In genomic region chr3:89421002-89421774, GRCm38 (mm10) we compare ENCODE assay signal across 8 mouse cellular contexts. TPM values are rescaled to one million over a fixed set of nuclear protein-coding genes. Genes with fewer than 3 reads are reported as not detected.
A peak's percentile ranks its signal among the peaks of the same experiment; 100 is the strongest.
DNase-seq lines count a peak whose midpoint lies in the region; ATAC-seq lines count a peak whose summit lies in the region.

No protein-coding gene starts in this region.

- peak overlapping the region; percentile 6; the same call in 1 of the 2 replicates for H3K27ac ChIP-seq in hindbrain, embryonic 16.5 days (ENCODE audit: low read depth, low read length)

- H3K27me3 ChIP-seq in hindbrain, embryonic 16.5 days (replicated peaks; ENCODE audit: control insufficient read depth, insufficient read depth, low read length): no peaks in the 10 kb centered on the region

- intact Hi-C loops in left cerebral cortex, postnatal 10 days (cut with DNase I): no loop called here

- H3K9me3 ChIP-seq in hindbrain, embryonic 16.5 days (ENCODE audit: control insufficient read depth, low read length): no peaks in the 10 kb centered on the region

- peak overlapping the region; percentile 36 for H3K4me3 ChIP-seq in hindbrain, embryonic 16.5 days (ENCODE audit: low read length)

- WGBS in hindbrain, embryonic 16.5 days: 8% methylated on average over 11 of the region's 11 CpGs

- H3K4me1 ChIP-seq in hindbrain, embryonic 16.5 days (ENCODE audit: control insufficient read depth, insufficient read depth, low read depth, low read length): peaks cover 27% of the 10 kb centered on the region

- peak overlapping the region; percentile 66 for H3K4me2 ChIP-seq in hindbrain, embryonic 16.5 days (ENCODE audit: low read length)

- no peaks in the 10 kb centered on the region for H3K36me3 ChIP-seq in hindbrain, embryonic 16.5 days (ENCODE audit: control insufficient read depth, insufficient read depth, low read length)

- peak overlapping the region; percentile 70 for H3K9ac ChIP-seq in hindbrain, embryonic 16.5 days (ENCODE audit: low read depth, low read length)

- DNase-seq in adrenal gland, adult (ENCODE audit: inconsistent age in 2 of 2, low spot score in 1 of 2): peak; percentile 89 to 93
- DNase-seq in embryo, embryonic 10 days (ENCODE audit: low spot score): peak; percentile 91
- DNase-seq in gastrocnemius, adult 8-10 months (ENCODE audit: low spot score in 2 of 2): peak; percentile 76 to 83
- peak; percentile 66 to 90 for DNase-seq in left cerebral cortex, postnatal 10 days (ENCODE audit: extremely low spot score in 1 of 2, low spot score in 2 of 2)
- DNase-seq in right cerebral cortex, postnatal 14 days: peak; percentile 45
- no peak for DNase-seq in thymus, postnatal 0 days (ENCODE audit: low spot score)

- peak; percentile 49 for ATAC-seq in hindbrain, embryonic 16.5 days
- peak; percentile 50 for ATAC-seq in megakaryocyte, adult 5-6 weeks (ENCODE audit: poor library complexity, severe bottlenecking)

RNA-seq across cellular contexts. Expression of gene Shc1, which starts 2.9 kb away (rescaled TPM):
- 10 to 100 TPM; 14.1 to 20.6 (median 17.7) TPM for total RNA-seq in gastrocnemius, adult 8-10 months (2022)
- 16.9 and 23.8 TPM in 2 replicates for polyA plus RNA-seq in hindbrain, embryonic 16.5 days (2015; fragmentation: Nextera tagmentation; extraction: Ambion mirVana)
- 10 to 100 TPM; 12.2 to 13.8 TPM for total RNA-seq in left cerebral cortex, postnatal 10 days (2021)
- 42.9 and 51.6 TPM in 2 replicates for total RNA-seq in megakaryocyte, adult 5-6 weeks (2015)
- 52.4 and 55.1 TPM in 2 replicates for total RNA-seq in megakaryocyte, adult 5-6 weeks (2017)
- polyA plus RNA-seq in thymus, postnatal 0 days (2015; fragmentation: Nextera tagmentation; extraction: Ambion mirVana): 37.2 and 44.7 TPM in 2 replicates

RNA-seq across cellular contexts. Expression of gene Cks1b, which starts 3.0 kb away (rescaled TPM):
- 1 to 10 TPM; 2.3 to 3.4 (median 2.6) TPM for total RNA-seq in gastrocnemius, adult 8-10 months (2022)
- polyA plus RNA-seq in hindbrain, embryonic 16.5 days (2015; fragmentation: Nextera tagmentation; extraction: Ambion mirVana): 87.9 and 91.5 TPM in 2 replicates
- total RNA-seq in left cerebral cortex, postnatal 10 days (2021): 1 to 10 TPM; 7.4 to 8.0 TPM
- 157 and 174 TPM in 2 replicates for total RNA-seq in megakaryocyte, adult 5-6 weeks (2015)
- total RNA-seq in megakaryocyte, adult 5-6 weeks (2017): 126 and 134 TPM in 2 replicates
- polyA plus RNA-seq in thymus, postnatal 0 days (2015; fragmentation: Nextera tagmentation; extraction: Ambion mirVana): 466 and 485 TPM in 2 replicates

RNA-seq across cellular contexts. Expression of gene Pygo2, which starts 8.8 kb away (rescaled TPM):
- total RNA-seq in gastrocnemius, adult 8-10 months (2022): 10 to 100 TPM in 3 of 4 experiments, 1 to 10 TPM in 1; 9.2 to 12.3 (median 10.1) TPM
- 34.1 and 45.6 TPM in 2 replicates for polyA plus RNA-seq in hindbrain, embryonic 16.5 days (2015; fragmentation: Nextera tagmentation; extraction: Ambion mirVana)
- 10 to 100 TPM; 46.0 to 50.6 TPM for total RNA-seq in left cerebral cortex, postnatal 10 days (2021)
- 23.2 and 28.2 TPM in 2 replicates for total RNA-seq in megakaryocyte, adult 5-6 weeks (2015)
- 11.2 and 18.2 TPM in 2 replicates for total RNA-seq in megakaryocyte, adult 5-6 weeks (2017)
- 21.3 and 22.3 TPM in 2 replicates for polyA plus RNA-seq in thymus, postnatal 0 days (2015; fragmentation: Nextera tagmentation; extraction: Ambion mirVana)

RNA-seq across cellular contexts. Expression of gene Flad1, which starts 9.5 kb away (rescaled TPM):
- total RNA-seq in gastrocnemius, adult 8-10 months (2022): 10 to 100 TPM; 37.8 to 46.1 (median 41.6) TPM
- 34.7 and 36.6 TPM in 2 replicates for polyA plus RNA-seq in hindbrain, embryonic 16.5 days (2015; fragmentation: Nextera tagmentation; extraction: Ambion mirVana)
- total RNA-seq in left cerebral cortex, postnatal 10 days (2021): 10 to 100 TPM; 31.9 to 32.7 TPM
- total RNA-seq in megakaryocyte, adult 5-6 weeks (2015): 9.7 and 11.6 TPM in 2 replicates
- 10.8 and 11.8 TPM in 2 replicates for total RNA-seq in megakaryocyte, adult 5-6 weeks (2017)
- 29.5 and 32.6 TPM in 2 replicates for polyA plus RNA-seq in thymus, postnatal 0 days (2015; fragmentation: Nextera tagmentation; extraction: Ambion mirVana)

RNA-seq across cellular contexts. Expression of gene Pbxip1, which starts 15.3 kb away (rescaled TPM):
- 100 to 1,000 TPM; 248 to 302 (median 260) TPM for total RNA-seq in gastrocnemius, adult 8-10 months (2022)
- 25.0 and 26.4 TPM in 2 replicates for polyA plus RNA-seq in hindbrain, embryonic 16.5 days (2015; fragmentation: Nextera tagmentation; extraction: Ambion mirVana)
- total RNA-seq in left cerebral cortex, postnatal 10 days (2021): 10 to 100 TPM; 32.8 to 33.8 TPM
- 15.5 and 19.9 TPM in 2 replicates for total RNA-seq in megakaryocyte, adult 5-6 weeks (2015)
- total RNA-seq in megakaryocyte, adult 5-6 weeks (2017): 33.1 and 39.6 TPM in 2 replicates
- 23.1 and 27.3 TPM in 2 replicates for polyA plus RNA-seq in thymus, postnatal 0 days (2015; fragmentation: Nextera tagmentation; extraction: Ambion mirVana)

Comparison
In these comparisons a context has a peak if more than half of its experiments do, and no peak if none do; other contexts are left out.
1. RNA of gene Cks1b, which starts 3.0 kb away (total RNA-seq): 126 to 174 TPM in megakaryocyte, adult 5-6 weeks; 7.4 to 8.0 TPM in left cerebral cortex, postnatal 10 days and 2.3 to 3.4 TPM in gastrocnemius, adult 8-10 months; every median in the first group is over 10 times any median in the second.